Mouse (Mus musculus): ENCODE data around the gene Tbc1d2.

Gene Tbc1d2

GRCm38 (mm10) chr4:46650086-46650753, at the start of gene Tbc1d2:
TSS of gene Tbc1d2 (minus strand) at chr4:46650209.
- peak; percentile 97 for DNase-seq (ENCODE audit: low read depth)

DNA sequence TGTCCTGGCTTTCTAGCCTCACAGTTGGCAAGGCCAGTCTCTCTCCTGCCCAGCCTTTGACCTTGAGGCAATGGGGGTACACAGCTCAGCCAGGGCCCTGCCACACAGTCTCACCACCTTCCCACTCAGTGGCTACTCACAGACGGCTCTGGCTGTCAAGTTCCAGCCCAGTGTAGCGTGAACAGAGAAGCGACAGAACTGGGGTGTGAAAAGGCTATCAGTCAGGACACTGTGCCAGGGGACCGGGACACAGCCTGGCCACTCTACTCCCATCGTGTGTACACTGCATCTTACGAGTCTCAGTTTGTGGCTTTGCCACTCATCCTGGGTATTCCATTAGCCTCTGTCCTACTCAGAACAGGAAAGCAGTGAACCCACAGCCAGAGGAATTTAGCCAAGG, 46.5 kb upstream of the Tbc1d2 start:
- DNase-seq (ENCODE audit: low read depth) = no peak

DNA sequence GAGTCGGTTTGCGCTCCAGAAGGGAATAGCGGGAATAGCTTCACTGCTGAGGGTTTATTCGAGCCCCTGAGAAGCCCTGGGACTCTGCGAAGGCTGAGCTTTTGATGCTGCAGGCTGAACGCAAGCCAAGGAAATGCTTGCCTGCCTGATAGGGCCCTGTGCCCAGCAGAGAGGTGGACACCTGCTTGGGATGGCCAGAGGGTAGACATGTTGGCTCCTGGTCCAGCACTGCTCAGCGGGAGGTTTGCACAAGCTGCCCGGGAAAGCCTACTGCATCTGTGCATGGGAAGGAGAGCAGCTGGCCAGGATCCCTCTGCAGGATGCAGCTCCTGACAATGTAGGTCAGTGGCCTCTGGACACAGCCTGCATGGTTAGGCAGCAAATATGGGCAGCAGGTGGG, 40.6 kb upstream of the Tbc1d2 start:
- DNase-seq (ENCODE audit: low read depth) = no peak

- no peak for DNase-seq (ENCODE audit: low read depth)
Measured at GRCm38 (mm10) chr4:46690023-46690420, 40.0 kb upstream of the Tbc1d2 start.

DNA sequence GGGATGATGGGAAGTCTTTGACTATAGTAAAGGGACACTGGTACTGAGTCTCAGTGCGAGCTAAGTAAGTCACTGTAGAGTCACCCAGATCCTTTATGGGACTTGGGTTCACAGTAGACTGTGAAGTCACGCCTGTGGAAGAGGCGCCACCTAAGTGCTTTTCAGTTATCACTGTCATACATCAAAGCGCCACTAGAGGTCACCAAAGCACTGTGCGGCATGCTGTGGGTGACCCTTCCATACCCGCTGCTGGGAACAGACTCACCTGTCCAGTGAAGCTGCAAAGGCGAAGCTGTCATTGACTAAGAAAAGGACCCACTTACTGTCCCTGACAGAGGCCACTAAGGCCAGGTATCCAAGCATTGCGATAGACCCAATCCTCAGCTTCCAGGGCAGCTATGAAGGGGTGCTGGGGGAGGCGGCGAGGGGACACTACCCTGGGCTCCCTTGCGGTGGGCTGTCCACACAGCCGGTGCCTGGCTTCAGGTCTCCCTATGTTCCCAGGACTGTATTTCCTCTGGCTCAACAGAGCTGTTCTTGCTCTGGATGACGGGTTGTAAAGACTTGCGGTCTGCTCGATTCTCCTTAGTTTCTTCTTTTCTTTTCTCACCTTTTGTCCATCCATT, 39.5 kb upstream of the Tbc1d2 start:
- peak; percentile 81 for DNase-seq (ENCODE audit: low read depth)

- DNase-seq (ENCODE audit: low read depth) = no peak
Measured at GRCm38 (mm10) chr4:46688213-46688832, 38.3 kb upstream of the Tbc1d2 start.

DNA sequence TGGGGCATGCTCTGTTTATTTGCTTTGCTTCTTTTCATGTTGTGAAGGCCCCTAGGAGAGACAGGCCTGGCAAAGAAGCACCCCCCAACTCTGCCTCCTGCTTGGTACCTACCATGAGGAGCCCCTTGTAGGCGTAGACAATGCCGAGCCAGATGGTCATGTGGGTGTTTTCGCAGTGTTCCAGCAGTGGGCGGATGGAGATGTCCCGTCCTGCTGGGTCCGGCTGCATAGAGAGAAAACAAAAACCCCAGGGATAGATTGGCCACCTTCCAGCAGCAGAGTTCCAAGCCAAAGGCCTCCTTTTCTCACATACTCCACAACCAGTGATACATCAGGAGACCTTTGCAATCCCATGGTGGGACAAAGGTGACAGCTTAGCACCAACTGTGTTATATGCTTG, 34.2 kb upstream of the Tbc1d2 start:
- DNase-seq (ENCODE audit: low read depth) = no peak

DNA sequence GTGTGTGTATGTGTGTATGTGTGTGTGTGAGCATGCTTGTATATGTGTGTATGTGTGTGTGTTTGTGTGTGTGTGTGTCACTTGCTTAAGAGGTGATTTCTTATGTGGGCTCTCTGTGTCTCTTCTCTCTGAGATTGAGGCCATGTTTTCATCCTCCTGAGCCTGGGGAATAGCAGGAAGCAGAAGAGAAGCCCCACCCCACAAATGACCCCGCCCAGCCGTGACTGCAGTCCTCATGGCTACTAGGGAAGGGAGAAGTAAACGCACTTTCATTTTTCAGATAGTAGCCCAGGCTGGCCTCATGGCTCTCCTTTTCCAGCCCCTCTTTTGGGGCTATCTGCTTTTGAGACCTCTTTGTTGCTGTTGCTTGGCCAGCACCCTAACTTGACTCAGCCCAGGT, 26.6 kb upstream of the Tbc1d2 start:
- no peak for DNase-seq (ENCODE audit: low read depth)

GRCm38 (mm10) chr4:46675992-46676391, 26.0 kb upstream of the Tbc1d2 start:
- DNase-seq (ENCODE audit: low read depth) = no peak

DNA sequence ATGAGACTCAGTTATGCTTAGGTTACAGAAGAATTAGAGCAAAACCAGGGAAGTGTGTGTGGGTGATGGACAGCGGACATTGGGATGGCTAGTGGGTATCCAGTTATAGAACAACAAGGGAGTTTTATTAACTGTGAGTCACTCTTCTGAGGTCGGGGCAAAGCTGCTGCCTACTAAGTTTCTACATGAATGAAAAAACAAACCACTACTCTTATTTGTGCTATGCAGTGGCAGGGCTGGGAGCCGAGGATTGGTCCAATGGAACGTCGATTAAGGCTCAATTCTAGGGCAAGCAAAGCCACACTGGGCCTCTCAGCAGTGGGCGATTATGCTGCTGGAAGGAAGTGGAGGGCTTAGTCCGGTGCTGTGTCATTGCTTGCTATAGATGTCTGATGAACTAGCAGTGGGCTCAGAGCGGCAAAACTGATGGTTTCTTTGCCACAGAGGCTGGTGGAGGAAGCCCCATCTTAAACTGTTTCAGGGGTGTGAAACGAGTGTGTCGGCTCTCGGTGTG, 25.3 kb upstream of the Tbc1d2 start:
- no peak for DNase-seq (ENCODE audit: low read depth)

DNA sequence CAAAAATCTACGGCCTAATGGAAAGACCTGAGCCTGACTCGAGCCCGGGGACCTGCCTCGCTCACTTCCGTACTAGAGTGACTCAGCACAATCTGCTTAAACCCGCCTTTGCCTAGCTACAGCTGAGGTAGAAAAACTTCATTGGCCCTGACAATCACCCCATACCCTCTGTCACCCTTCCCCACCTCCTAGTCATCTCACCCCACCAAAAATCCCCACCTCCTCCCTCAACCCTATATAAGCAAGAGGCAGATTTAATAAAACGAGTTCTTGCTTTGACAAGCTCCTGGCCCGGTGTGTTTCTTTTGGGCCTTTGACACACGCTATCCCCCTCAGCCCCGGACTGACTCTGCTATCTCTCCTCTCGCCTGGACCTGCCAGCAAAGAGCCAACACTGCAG, 18.6 kb upstream of the Tbc1d2 start:
- DNase-seq (ENCODE audit: low read depth) = no peak

- peak; percentile 39 for DNase-seq (ENCODE audit: low read depth)
Measured at GRCm38 (mm10) chr4:46666420-46666819, 16.4 kb upstream of the Tbc1d2 start.

GRCm38 (mm10) chr4:46665371-46665774, 15.4 kb upstream of the Tbc1d2 start:
- DNase-seq (ENCODE audit: low read depth) = peak; percentile 75

- DNase-seq (ENCODE audit: low read depth) = no peak
Measured at GRCm38 (mm10) chr4:46664123-46665009, 14.4 kb upstream of the Tbc1d2 start.

- DNase-seq (ENCODE audit: low read depth) = no peak
Measured at GRCm38 (mm10) chr4:46661433-46661832, 11.4 kb upstream of the Tbc1d2 start.

- DNase-seq (ENCODE audit: low read depth) = no peak
Measured at GRCm38 (mm10) chr4:46658946-46659345, 8.9 kb upstream of the Tbc1d2 start.

GRCm38 (mm10) chr4:46657116-46657515, 7.1 kb upstream of the Tbc1d2 start:
- DNase-seq (ENCODE audit: low read depth) = peak; percentile 91

DNA sequence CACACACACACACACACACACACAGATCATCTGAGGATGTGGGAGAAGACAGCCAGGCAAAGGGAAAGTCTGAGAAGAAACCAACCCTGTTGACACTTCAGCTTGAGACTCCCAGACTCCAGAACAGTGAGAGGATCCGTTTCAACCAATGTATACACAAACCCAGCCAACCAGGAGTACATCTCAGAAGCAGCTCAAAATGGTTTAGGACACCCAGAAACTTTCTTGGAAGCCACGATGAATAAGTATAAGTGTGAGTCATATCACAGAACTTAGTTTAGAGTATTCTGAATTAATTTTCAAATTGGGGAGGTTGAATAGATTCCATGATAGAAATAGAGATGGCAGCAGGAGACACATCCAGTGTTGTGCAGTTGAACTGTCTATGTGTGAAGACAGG, 5.9 kb upstream of the Tbc1d2 start:
- no peak for DNase-seq (ENCODE audit: low read depth)

- DNase-seq (ENCODE audit: low read depth) = no peak
Measured at GRCm38 (mm10) chr4:46655298-46655697, 5.3 kb upstream of the Tbc1d2 start.

DNA sequence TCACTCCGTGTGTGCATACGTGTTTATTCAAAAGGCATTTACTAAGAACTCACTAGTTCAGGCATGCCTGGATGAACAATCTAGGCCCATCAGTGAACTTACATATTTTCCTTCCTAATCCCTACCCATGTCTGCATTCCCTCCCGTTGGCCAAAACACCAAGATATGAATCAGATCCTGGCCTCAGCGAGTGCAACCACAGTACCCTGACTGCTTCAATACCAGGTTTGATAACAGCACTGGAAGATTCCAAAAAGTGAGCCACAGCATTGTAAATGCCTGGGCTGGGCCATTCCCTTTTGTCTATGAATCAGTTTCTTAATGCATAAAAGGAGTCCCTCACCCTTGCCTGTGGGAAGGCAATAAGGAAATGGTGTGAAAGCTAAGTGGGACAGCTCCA, 848 bp downstream of the Tbc1d2 start:
- DNase-seq (ENCODE audit: low read depth) = no peak

DNA sequence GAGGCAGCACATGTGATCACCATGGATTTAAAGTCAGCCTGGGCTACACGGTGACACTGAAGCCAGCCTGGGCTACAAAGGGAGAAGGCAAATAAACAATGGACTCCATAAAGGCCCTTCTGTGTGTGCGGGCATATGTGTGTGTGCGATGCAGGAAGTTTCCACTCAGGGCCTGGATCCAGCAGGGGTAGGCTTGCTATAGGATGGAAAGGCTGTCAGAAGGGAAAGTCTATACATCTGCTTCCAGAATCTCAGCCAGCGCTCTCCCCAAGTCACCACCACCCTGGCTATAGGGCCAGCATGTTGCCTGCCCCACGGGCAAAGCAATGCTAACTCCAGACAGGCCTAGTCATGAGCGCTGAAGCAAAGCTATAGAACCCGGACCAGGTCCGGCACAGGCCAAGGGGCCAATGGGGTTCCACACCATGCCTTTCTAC, 6.3 kb downstream of the Tbc1d2 start:
- no peak for DNase-seq (ENCODE audit: low read depth)

Measured in induced T-regulatory cell, adult 2 months (primary cell).